Mouse (Mus musculus) urinary bladder, postnatal 10 days (tissue): Measurements from ENCODE around the gene Rph3al.

Experiments
- DNase-seq: peaks from one replicate; pipeline ENCODE4 v3.0.0; 2022; ENCODE audit warnings: low spot score

The Rph3al gene

GRCm38 (mm10) chr11:75948789-75949188 lies 10.6 kb upstream of the Rph3al start:
- DNase-seq = no peak

GRCm38 (mm10) chr11:75947223-75947622 lies 9.0 kb upstream of the Rph3al start:
- no peak for DNase-seq

DNA sequence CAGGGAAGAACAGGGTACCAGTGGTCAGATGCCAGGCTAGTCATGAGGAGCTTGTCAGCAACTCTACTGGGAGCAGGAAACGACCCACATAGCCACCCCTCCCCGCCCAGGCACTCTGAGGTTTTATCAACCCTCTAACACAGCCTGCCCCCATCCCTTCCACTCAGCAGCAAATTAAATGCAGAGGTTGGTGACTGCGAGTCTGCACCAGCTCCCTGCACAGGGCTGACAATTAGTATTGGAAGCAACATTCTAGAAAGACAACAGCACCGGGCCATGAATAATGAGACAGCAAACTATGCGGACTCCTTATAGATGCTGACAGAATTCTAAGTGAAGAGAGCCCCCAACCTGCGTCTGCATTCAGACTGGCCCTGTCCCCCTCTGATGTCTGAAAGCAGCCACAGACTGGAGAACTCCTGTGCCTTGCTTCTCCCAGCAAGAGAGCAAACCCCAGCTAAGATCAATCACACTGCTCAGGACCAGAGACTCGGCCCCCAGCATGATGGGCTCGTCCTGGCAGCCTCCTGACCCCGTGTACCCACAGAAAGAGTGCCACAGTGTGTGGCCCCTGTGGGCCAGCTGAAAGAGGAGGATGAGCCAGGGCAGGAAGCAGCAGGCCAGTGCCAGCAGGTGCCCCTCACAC lies 7.7 kb upstream of the Rph3al start:
- no peak for DNase-seq

- DNase-seq = no peak
These were observed 808 bp downstream of the Rph3al start for GRCm38 (mm10) chr11:75937370-75937871.

DNA sequence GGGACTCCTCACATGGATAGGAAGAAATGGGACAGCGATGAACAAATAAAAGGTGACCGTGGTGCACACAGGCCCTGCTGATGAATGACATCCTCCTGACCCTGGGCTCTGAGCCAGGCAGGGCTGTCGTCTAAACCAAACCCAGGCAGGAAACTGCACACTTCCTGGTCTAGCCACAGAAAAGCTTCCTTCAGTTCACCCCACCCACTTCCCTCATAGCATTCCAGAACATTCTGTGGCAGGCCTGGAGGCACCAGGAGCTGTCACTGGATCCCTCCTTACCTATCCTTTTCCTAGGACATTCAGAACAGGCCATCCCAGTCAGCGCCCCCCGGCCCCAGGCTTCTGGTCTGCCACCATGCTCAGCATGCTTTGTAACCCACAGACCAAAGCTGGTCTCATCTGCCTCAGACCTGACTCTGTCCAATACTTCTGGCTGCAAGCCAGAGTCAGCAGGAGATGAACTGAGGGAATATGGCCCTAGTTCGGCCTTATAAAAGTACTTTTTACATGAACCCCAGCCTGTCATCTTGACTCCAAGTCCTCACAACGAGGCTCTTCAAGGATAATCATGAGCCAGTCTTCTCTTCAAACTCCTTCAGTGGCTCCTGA lies 2.3 kb downstream of the Rph3al start:
- DNase-seq = no peak

- no peak for DNase-seq
These were observed 3.8 kb downstream of the Rph3al start for GRCm38 (mm10) chr11:75934425-75934824.

GRCm38 (mm10) chr11:75933371-75933770 lies 4.9 kb downstream of the Rph3al start:
- no peak for DNase-seq

- no peak for DNase-seq
These were observed 7.1 kb downstream of the Rph3al start for GRCm38 (mm10) chr11:75930911-75931678.

GRCm38 (mm10) chr11:75930208-75930607 lies 8.0 kb downstream of the Rph3al start:
- DNase-seq = no peak

- DNase-seq = no peak
These were observed 10.3 kb downstream of the Rph3al start for GRCm38 (mm10) chr11:75927881-75928280.

- no peak for DNase-seq
These were observed 11.6 kb downstream of the Rph3al start for GRCm38 (mm10) chr11:75926431-75927312.

GRCm38 (mm10) chr11:75925801-75926200 lies 12.4 kb downstream of the Rph3al start:
- no peak for DNase-seq

- DNase-seq = no peak
These were observed 15.5 kb downstream of the Rph3al start for GRCm38 (mm10) chr11:75922741-75923140.

- DNase-seq = no peak
These were observed 19.1 kb downstream of the Rph3al start for GRCm38 (mm10) chr11:75919139-75919538.

- DNase-seq = no peak
These were observed 20.9 kb downstream of the Rph3al start for GRCm38 (mm10) chr11:75917340-75917739.

- no peak for DNase-seq
These were observed 24.3 kb downstream of the Rph3al start for GRCm38 (mm10) chr11:75913953-75914352.

GRCm38 (mm10) chr11:75912944-75913657 lies 25.1 kb downstream of the Rph3al start:
- no peak for DNase-seq

DNA sequence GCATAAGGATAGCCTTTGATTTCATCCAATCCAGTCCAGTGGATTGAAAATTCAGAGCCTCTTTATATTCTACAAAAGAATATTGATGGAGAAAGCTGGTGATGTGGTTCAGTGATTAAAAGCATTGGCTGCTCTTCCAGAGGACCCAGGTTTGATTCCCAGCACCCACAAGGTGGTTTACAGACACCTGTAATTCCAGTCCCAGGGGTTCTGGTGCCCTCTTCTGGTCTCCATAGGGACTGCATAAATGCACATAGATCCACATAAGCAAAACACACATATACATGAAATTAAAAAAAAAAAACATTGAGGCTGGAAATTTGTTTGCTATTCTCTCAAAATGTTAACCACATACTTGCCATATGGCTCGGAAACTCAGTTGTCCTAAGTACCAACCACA lies 26.3 kb downstream of the Rph3al start:
- DNase-seq = no peak

GRCm38 (mm10) chr11:75909702-75910429 lies 28.4 kb downstream of the Rph3al start:
- DNase-seq = no peak

DNA sequence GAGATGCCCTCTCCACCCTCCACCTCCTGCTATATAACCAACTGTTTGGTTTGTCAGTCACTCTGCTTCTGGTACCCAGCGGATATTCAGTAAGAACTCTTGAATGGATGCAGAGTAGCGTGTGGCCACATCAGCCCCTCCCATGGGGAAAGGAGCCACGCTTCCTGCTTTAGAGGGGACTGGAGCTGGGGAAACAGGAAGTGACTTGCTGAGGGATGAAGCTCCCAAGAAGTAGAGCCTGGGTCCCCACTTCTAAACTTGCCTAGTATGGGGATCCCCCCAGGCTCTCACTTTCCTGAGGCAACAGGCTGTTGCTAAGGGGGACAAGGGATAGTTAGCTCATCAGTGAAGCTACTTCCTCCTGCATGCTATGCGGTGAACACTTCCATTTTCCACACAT lies 30.8 kb downstream of the Rph3al start:
- DNase-seq = no peak

DNA sequence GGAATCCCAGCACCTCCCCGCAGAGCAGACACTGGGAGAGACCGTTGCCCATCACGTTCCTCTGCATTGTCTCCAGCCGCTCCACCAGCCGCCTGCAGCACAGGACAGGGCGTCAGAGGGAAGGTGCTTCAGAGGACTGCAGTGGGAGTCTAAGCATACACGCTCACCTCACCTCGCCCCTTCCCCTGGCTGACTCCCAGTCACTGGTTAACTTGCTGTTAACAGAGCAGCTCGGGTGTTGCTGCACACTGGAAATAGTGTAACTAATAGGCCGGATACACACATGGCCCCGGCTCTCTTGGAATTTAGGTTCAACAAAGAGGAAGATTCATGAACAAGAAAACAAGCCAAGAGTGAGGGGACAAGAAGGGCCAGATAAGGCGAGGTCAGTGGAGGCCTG lies 31.7 kb downstream of the Rph3al start:
- no peak for DNase-seq
